Mouse (Mus musculus) heart, postnatal 14 days (tissue): ENCODE measurements around the gene Kcnj4. TPM values are rescaled to one million over a fixed set of nuclear protein-coding genes. Genes with fewer than 3 reads are reported as not detected.

Source experiments
- DNase-seq, 2 experiments: peaks; one replicate each; pipeline ENCODE4 v3.0.0; 2021 to 2022
- intact Hi-C: fragments of 180-260 bp; cut with DNase I; formaldehyde crosslinking; loops from one replicate; pipeline ENCODE4 v1.15.1; 2025
- long read RNA-seq, 2 experiments: library from polyadenylated mRNA; stranded (forward); transcript quantifications; one replicate each; pipeline ENCODE4 v2.0.0; 2021
- total RNA-seq, 2 experiments: library from RNA; stranded (reverse); gene quantifications; 2 replicates each; pipeline ENCODE4 v1.2.3; 2021

The Kcnj4 gene
- under 1 TPM; 0.10 to 0.33 TPM for total RNA-seq
- long read RNA-seq, experiment 1: 0 reads
- long read RNA-seq, experiment 2: 0 reads

- intact Hi-C loops: no loop called here
Observed at GRCm38 (mm10) chr15:79504707-79505452, at the start of gene Kcnj4. Kcnj4 (minus strand) TSS chr15:79505241.

DNA sequence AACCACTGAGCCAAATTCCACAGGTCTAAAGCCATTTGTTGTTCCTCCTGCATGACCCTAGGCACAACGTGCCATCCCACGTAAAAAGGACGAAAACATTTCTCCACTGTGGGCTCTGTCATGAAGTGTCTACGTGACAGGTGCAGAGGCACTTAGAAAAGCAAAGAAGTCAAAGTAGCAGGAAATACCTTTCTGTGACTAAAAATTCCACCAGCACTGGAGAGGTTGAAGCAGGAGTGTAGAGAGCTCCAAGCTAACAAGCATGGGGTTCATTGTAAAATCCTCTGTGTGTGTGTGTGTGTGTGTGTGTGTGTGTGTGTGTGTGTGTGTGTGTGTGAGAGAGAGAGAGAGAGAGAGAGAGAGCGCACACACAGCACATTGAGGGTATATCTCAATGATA, 47.5 kb upstream of the Kcnj4 start:
- DNase-seq: no peak
- intact Hi-C loops: no loop called here

More at GRCm38 (mm10) chr15:79504707-79505452, at the start of gene Kcnj4:
- DNase-seq: no peak

DNA sequence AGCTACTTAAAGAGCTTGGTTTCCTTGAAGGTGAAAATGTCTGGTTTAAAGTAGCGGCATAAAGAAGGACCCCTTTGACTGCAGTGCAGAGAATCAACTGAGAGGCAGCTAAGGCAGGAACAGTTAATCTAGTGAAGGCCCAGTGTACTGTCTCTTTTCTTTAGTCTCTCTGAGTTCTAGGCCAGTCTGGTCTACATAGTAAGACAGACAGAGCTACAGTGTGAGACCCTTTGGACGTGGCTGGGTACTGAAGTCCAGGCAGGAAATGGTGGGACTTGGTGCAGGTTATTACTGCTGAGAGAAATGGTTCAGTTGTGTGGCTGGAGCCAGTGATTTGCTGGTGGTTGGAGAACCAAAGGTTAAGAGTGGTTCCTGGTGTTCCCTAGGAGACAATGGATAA, 43.2 kb upstream of the Kcnj4 start:
- intact Hi-C loops: loop anchor here (5.0 kb wide), 1 partner anchor 36 kb away; no protein-coding TSS in a partner anchor
- DNase-seq: no peak

DNA sequence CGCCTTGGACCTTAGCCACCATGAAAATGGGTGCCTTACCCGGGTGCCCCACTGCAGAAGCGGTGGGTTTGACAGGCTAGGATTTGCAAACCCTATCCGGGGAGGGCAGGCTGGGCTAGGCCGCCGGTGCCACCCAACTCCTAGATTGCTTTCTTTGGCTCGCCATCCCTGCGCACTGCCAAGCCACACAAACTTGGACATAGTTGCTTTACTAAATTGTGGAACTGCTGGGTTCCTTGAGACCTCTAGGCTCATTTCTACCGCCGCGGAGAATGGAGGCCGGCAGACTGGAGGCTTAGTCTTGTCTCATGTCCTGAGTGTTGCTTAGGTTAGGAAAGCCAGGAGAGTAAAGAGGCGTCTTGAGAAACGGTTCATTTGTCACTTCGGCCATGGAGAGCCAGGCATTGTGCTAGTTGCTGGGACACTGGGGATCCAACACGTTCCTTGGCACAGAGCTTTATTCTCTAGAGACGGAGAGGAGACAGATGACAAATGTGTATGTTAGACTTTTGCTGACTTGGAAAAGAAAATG, 42.3 kb upstream of the Kcnj4 start:
- intact Hi-C loops: loop anchor here (5.0 kb wide), 1 partner anchor 35 kb away; no protein-coding TSS in a partner anchor
- no peak for DNase-seq

DNA sequence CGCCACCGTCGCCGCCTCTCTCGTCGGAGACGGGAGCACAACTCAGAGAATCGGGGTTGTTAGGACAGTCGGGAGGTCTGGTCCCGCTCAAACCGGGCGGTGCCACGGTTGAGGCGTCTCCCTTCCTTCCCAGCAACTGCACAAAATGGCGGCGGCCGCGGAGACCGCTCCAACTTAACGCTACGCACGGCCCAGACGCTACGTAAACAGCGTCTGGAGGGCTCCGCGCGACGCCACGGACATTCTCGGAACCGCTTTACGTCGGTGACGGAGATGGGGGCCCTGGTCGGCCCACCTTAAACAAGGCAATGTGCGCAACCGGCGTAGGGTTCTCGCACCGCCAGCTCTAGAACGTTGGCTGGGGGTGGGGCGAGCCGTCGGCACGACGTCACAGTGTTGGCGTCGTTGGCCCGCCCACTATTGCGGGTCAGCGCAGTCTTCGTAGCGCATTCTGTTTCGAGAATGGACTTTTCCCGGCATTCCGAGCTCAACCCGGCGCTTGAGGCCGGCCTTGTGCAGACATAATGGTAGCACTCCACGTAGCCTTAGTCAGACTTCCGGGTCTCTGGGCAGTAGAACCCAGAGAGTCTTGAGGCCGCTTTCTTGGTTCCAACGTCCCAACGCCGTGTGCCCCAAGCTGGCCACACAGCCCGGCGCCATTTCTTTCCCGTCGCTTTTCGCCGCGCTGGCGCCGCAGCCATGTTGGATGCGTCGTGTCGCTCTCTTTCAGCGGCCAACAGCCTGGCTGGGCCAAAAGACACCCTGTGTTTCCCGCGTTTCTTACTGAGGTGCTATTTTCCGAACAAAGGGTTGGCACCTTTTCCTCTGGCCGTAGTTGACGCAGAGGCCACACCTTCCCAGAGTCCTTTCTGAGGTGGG, 41.6 kb upstream of the Kcnj4 start, which contains the start of gene Ddx17:
Gene Ddx17 (minus strand): TSS at position 332 of the 879 bp plus-strand sequence.
- peak; percentile 98 to 99 for DNase-seq
- intact Hi-C loops: loop anchor here (5.0 kb wide), 1 partner anchor 34 kb away; no protein-coding TSS in a partner anchor

DNA sequence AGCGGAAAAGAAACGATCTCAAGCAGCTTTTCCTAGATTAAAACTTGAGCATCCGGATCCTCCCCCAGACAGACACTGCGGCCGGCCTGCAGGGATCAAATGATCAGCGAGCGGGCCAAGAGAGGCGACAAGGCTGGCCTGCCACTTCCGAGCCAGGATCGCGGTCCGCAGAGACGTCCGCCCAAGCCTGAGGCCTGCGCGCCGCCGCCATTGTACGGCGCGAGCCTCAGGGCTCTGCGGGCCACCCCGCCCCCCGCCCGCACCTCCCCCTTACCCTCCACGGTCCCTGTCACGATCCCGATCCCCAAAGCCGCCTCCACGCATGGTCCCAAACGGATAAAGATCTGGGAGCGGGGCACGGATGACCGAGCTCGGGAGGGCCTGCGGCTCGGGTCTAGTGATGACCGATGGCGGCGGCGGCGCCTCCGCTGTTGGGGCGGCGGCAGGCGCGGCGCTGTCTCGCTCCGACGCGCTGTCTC, 40.9 kb upstream of the Kcnj4 start:
- intact Hi-C loops: loop anchor here (5.0 kb wide), 1 partner anchor 34 kb away; no protein-coding TSS in a partner anchor
- peak; percentile 83 to 84 for DNase-seq

GRCm38 (mm10) chr15:79545496-79545895, 40.5 kb upstream of the Kcnj4 start:
- no peak for DNase-seq
- intact Hi-C loops: loop anchor here (5.0 kb wide), 1 partner anchor 33 kb away; no protein-coding TSS in a partner anchor

DNA sequence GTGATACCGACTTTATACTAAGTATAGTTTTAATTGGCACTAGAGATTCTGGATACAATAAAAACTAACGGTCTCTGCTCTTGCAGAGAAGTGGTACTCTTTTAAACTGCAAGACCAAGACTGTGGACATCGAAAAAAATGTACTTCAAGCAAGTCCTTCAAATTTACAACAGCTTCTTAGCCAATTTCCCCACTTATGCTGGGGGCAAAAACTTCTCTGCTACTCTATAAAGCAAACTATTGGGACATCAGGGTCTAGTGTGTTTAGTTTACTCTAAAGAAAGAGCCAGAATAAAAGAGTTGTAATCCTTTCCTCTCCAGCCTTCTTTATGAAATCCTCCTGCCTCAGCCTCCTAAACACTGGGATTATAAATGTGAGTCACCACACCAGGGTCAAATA, 38.9 kb upstream of the Kcnj4 start:
- intact Hi-C loops: no loop called here
- no peak for DNase-seq

DNA sequence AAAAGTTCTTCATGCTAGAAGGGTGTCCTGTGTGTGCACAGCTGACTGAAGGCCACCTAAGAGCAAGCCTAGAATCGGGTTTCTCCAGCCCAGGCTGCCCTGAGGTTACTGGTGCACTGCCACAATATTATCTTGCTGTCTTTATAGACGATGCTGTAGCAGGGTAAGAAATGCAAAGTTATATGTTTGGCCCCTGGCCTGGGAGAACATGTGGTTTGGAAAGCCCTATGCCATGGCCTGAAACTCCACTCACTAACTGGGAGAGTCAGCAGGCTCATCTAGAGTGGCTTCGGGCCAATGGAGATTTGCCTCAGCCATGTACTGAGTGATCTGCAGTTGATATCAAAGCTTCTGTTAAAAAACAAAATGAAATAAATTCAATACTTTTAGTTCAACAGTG, 28.8 kb upstream of the Kcnj4 start:
- intact Hi-C loops: no loop called here
- DNase-seq: no peak

DNA sequence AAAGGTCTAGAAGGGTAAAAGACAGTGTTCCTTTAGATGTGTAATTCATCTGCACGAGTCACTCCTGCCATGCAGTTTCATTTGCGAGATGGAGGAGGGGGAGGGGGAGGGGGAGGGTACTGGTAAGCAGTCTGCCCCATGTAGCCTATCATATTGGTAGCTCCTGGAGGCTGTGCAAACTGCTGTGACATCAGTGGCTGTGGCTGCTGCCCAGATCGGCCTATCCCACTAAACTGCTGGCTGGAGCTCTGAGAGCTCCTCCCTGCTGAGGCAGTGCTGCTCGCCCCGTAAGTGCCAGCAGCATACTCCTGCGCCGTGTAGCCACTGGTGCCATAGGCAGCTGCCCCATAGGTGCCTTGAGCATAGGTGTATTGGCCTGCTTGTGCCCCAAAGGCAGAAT, 24.9 kb upstream of the Kcnj4 start:
- intact Hi-C loops: no loop called here
- DNase-seq: no peak

DNA sequence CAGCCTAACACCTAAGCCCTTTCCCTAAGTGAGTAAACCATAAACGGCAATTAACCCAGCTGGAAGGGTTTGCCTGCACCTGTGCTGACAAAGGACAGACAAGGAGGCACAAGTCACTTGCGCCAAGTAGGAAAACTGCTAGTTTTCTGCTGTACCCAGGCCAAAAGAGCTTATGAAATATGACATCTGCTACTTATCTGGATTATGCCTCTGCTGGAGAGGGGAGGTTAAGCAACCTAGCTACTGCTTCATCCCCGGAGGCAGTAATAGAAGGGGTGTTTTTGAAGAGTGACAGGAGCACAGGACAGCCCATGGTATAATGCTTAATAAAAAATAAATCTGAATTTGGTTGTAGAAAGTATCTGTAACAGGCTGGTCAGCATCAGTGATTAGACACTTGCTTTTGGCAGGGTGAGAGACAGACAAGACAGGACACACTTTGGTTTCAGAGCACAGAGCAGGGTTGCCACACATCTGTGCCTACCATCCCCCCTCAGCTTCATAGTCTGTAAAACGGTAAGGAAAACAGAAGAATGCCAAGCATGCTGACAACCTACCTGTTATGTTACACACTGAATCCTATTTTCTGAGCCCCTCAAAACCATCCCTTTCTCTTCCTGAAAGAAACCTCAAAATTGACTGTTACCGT, 23.1 kb upstream of the Kcnj4 start:
- intact Hi-C loops: no loop called here
- DNase-seq: no peak

GRCm38 (mm10) chr15:79527192-79527591, 22.2 kb upstream of the Kcnj4 start:
- peak in 1 of 2 experiments; percentile 44 for DNase-seq
- intact Hi-C loops: no loop called here

DNA sequence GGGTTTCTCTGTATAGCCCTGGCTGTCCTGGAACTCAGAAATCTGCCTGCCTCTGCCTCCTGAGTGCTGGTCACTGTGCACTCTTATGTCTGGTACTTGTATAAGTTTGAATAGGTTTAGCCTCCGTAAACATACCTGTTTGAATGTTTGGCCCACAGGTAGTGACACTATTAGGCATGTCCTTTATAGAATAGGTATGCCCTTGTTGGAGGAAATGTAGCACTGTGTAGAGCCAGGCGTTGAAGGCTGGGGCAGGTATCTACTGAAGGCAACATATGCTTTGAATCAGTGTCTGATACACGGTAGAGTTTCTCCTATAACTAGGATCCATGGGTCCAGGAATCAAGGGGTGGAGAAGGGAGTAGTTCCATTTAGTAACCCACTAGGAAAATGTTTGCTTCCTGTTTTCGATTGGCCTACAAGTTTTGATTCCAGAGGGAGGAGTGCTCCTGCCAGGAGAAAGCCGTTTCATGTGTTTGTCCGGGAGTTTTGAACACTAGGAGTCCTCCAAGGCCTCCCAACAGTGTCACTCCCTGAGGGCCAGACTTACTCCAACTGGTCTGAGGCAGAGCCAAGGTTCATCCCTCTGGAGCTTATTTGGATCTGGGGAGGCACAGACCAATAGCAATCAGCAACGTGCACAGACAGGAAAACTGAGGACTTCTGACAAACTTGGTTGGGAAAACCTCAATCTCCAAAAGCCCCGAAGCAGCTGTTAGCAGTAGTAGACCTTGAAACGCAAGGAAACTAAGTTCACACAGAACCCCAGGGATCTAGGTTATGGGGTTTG, 21.1 kb upstream of the Kcnj4 start:
- intact Hi-C loops: no loop called here
- peak; percentile 47 to 51 for DNase-seq

GRCm38 (mm10) chr15:79525564-79525963, 20.5 kb upstream of the Kcnj4 start:
- intact Hi-C loops: no loop called here
- no peak for DNase-seq

DNA sequence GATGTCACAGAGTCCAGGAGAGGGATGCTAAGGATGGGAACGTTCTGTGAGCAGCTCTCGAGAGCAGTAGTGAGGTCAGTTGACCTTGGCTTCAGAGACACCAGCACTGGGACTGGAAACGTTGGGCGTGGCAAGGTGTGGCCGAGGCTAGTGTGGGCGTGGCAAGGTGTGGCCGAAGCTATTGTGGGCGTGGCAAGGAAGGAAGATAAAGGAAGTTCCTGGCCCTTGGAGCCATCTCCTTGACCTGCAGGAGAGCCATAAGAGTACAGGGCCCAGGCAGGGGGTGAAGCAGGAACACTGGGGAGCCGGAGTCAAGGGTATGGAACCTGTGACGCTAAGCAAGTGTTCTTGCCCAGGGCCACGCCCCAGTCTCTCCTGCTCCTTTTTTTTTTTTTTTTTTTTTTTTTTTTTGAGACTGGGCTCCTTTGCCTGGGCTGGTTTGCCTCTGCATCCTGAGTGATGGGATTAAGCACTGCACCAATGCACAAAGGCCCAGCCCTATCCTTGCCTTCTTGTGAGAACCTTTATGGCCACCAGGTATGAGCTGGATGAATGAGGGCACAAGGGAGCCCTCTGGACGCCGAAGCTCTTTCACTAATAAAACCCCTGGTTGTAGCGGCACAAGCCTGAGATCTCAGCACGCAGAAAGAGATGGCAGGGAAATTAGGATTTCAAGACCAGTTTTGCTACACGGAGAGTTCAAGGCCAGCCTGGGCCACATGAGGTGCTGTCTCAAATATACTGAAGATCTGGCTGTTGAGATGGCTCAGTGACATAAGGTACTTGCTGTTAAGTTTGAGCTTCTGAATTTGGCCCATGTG, 14.6 kb upstream of the Kcnj4 start:
- no peak for DNase-seq
- intact Hi-C loops: no loop called here

DNA sequence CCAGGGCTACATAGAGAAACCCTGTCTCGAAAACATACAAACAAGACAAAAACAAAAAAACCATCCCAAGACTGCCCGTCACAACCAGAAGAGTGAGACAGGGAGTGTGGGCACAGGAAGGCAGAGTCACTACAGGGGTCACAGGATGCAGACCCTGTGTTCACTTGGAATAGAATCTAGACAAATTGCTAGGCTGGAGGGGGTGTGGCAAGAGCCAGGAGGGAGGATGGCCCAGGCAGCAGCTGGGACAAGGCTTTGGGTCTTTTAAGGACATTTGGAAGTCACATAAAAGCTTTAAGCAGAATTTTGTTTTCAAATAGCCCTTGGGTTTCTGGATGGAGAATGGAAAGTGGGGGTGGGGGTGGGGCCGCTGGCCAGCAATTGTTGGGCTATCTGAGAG, 13.5 kb upstream of the Kcnj4 start:
- DNase-seq: no peak
- intact Hi-C loops: no loop called here

- no peak for DNase-seq
- intact Hi-C loops: no loop called here
Observed at GRCm38 (mm10) chr15:79517710-79518109, 12.7 kb upstream of the Kcnj4 start.
